Mouse (Mus musculus) liver, adult 2 months (tissue): ENCODE measurements at regions not wholly inside any gene's neighbourhood (a gene's known extent, or its start where the extent isn't known, plus 50 kb on each side); places are given as distances from the start of the nearest gene placed in this dataset.

Source experiments
- DNase-seq: peaks from one replicate; pipeline ENCODE4 v3.0.0-alpha.2; 2011; ENCODE audit warnings: low read depth, low spot score; ENCODE audit errors: extremely low read depth
- H3K27ac ChIP-seq: fragments of 200-500 bp; replicated peaks from 2 replicates; pipeline ENCODE4 v1.5.1; 2012; ENCODE audit warnings: low read depth, mild to moderate bottlenecking, control low read depth, inconsistent platforms, low read length; ENCODE audit not compliant: insufficient read depth
- H3K27me3 ChIP-seq: fragments of 200-500 bp; 2 replicates; pipeline ENCODE4 v1.6.1; 2012; ENCODE audit warnings: mild to moderate bottlenecking, moderate library complexity, low read length, inconsistent platforms; ENCODE audit not compliant: control insufficient read depth, insufficient read depth
- H3K36me3 ChIP-seq: fragments of 200-500 bp; 2 replicates; pipeline ENCODE4 v1.6.1; 2012; ENCODE audit warnings: low read length, inconsistent platforms; ENCODE audit not compliant: control insufficient read depth, insufficient read depth
- H3K4me1 ChIP-seq: fragments of 200-500 bp; 2 replicates; pipeline ENCODE4 v1.6.1; 2011; ENCODE audit warnings: low read length; ENCODE audit not compliant: control insufficient read depth, insufficient read depth
- H3K4me3 ChIP-seq: fragments of 200-500 bp; 2 replicates; pipeline ENCODE4 v1.5.1; 2011; ENCODE audit warnings: low read depth, mild to moderate bottlenecking, control low read depth, low read length, moderate library complexity; ENCODE audit not compliant: insufficient read depth
- H3K79me2 ChIP-seq: fragments of 200-500 bp; 2 replicates; pipeline ENCODE4 v1.6.1; 2012; ENCODE audit warnings: inconsistent platforms, mild to moderate bottlenecking, low read length, moderate library complexity; ENCODE audit not compliant: control insufficient read depth, insufficient read depth
- H3K9ac ChIP-seq: fragments of 200-500 bp; 2 replicates; pipeline ENCODE4 v1.6.1; 2012; ENCODE audit warnings: low read depth, mild to moderate bottlenecking, control low read depth, inconsistent platforms, low read length
- CTCF ChIP-seq: fragments of 200-500 bp; IDR thresholded peaks from 2 replicates; pipeline ENCODE4 v1.5.1; 2011; ENCODE audit warnings: low read depth, low read length, control low read depth
- POLR2A ChIP-seq: fragments of 200-500 bp; IDR thresholded peaks from 2 replicates; pipeline ENCODE4 v1.6.1; 2011; ENCODE audit warnings: low read length, control low read depth; ENCODE audit not compliant: insufficient read depth; ENCODE audit errors: extremely low read depth
- WGBS: fragments of 180-500 bp; shearing (Covaris S2); methylation state at CpG from one replicate; pipeline ENCODE4 v1.1.7; 2018; 5-methylcytosine and 5-hydroxymethylcytosine counted together

DNA sequence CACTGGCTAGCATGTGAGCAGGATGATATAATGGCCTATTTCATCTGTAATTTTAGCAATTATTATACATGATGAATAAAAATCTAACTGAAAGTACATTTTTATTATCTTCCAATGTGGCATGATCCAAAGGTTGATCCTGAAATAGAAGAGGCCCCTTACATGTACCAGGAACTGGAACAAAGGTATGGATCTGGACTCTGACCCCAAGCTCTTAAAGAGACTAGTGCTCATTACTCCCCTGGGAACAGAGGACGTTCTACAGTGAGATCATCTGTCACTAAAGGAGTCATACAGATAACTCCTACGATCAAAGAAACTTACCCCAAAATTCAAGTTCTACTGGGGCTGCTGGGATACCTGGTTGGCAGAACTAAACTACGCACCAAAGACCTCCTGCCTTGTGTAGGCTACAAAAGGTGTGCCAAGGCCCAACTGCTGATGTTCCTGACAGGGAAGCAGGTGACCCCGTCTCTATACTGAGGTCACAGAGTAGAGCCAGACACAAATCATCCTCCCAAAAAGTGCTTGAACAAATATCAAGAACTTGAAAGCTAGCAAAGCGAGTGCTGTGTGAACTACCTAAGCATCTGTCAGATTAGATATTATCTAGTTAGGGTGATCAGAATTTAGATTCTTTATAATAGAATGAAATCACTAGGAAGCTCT, 378.0 kb downstream of the Sorl1 start:
- Histone ChIP-seq H3K9ac (no peak overlapping the region), H3K27me3 (no peaks in the 10 kb centered on the region; the same call in 1 of the 2 replicates), H3K36me3 (no peaks in the 10 kb centered on the region), H3K4me1 (no peaks in the 10 kb centered on the region), H3K27ac (no peak overlapping the region), H3K4me3 (no peak overlapping the region), H3K79me2 (no peaks in the 10 kb centered on the region)
- TF ChIP-seq CTCF = no peak
- no peak for TF ChIP-seq POLR2A
- 75% methylated on average over 5 of the region's 5 CpGs for WGBS
- DNase-seq = no peak

DNA sequence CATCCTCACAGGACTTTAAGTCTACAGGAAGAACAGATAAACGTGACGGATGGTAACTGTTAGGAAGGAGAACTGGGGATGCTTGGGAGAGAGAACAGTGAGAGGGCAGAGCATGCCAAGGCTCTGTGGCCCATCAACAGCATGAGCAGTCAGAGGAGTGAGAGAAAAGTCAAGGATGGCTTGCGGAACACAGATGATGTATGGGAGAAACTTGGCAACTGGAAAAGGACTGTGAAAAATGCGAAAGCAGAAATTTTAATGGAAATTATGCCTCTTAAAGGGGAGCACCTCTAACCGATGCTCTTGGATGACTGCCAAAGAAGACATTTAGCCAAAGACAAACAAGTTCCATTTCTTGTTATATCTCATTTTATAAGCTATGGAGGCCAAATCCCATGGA, 382.6 kb downstream of the Sorl1 start:
- no peak for DNase-seq
- Histone ChIP-seq H3K4me3 (no peak overlapping the region), H3K9ac (no peak overlapping the region), H3K79me2 (no peaks in the 10 kb centered on the region), H3K27ac (no peak overlapping the region), H3K27me3 (no peaks in the 10 kb centered on the region; the same call in 1 of the 2 replicates), H3K36me3 (no peaks in the 10 kb centered on the region), H3K4me1 (no peaks in the 10 kb centered on the region)
- WGBS = 84% methylated on average over 5 of the region's 5 CpGs
- TF ChIP-seq POLR2A (no peak), CTCF (no peak)

DNA sequence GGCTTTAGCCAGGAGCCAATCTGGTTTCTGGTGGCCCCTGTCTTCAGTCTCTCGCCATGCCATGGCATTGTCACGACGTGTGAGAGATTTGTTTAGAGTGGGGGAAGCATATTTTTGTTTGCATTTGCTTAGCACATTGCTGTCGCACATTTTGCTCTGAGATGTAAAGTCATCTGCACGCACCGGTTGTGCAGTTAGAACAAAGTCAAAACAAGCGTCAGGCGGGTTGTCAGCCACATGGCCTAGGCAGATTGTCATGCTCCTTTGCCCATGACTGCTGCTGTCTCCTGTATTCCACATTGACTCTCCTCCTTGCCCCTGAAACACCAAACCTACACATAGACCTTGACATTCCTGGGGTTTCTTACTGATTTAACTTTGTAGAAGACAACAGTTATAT, 383.6 kb downstream of the Sorl1 start:
- TF ChIP-seq POLR2A (no peak), CTCF (no peak)
- Histone ChIP-seq H3K36me3 (no peaks in the 10 kb centered on the region), H3K9ac (no peak overlapping the region), H3K27me3 (no peaks in the 10 kb centered on the region; the same call in none of the 2 replicates), H3K4me3 (no peak overlapping the region), H3K27ac (no peak overlapping the region), H3K4me1 (no peaks in the 10 kb centered on the region; the same call in 1 of the 2 replicates), H3K79me2 (no peaks in the 10 kb centered on the region)
- 91% methylated on average over 8 of the region's 8 CpGs for WGBS
- DNase-seq = no peak

- no peaks in the 10 kb centered on the region for H3K79me2 ChIP-seq
- no peak overlapping the region for H3K4me3 ChIP-seq
- DNase-seq = no peak
- H3K27me3 ChIP-seq = peaks cover 3% of the 10 kb centered on the region; the same call in 1 of the 2 replicates
- H3K9ac ChIP-seq = no peak overlapping the region
- H3K27ac ChIP-seq = no peak overlapping the region
- no peaks in the 10 kb centered on the region for H3K36me3 ChIP-seq
- no peak for TF ChIP-seq CTCF
- no peak for TF ChIP-seq POLR2A
- 85% methylated on average over 6 of the region's 6 CpGs for WGBS
- no peaks in the 10 kb centered on the region; the same call in 1 of the 2 replicates for H3K4me1 ChIP-seq
Observed at GRCm38 (mm10) chr9:41737671-41738070, 386.4 kb downstream of the Sorl1 start.

- no peak for DNase-seq
- TF ChIP-seq CTCF (no peak), POLR2A (no peak)
- Histone ChIP-seq H3K36me3 (no peaks in the 10 kb centered on the region), H3K9ac (no peak overlapping the region), H3K4me1 (no peaks in the 10 kb centered on the region; the same call in 1 of the 2 replicates), H3K27me3 (peaks cover 3% of the 10 kb centered on the region; the same call in 1 of the 2 replicates), H3K27ac (no peak overlapping the region), H3K4me3 (no peak overlapping the region), H3K79me2 (no peaks in the 10 kb centered on the region)
- WGBS = 59% methylated on average over 6 of the region's 6 CpGs
Observed at GRCm38 (mm10) chr9:41736881-41737280, 387.2 kb downstream of the Sorl1 start.

GRCm38 (mm10) chr9:41736234-41736859, 387.8 kb downstream of the Sorl1 start:
- no peaks in the 10 kb centered on the region; the same call in 1 of the 2 replicates for H3K4me1 ChIP-seq
- DNase-seq = no peak
- no peak overlapping the region for H3K9ac ChIP-seq
- H3K36me3 ChIP-seq = no peaks in the 10 kb centered on the region
- TF ChIP-seq CTCF (no peak), POLR2A (no peak)
- H3K4me3 ChIP-seq = no peak overlapping the region
- H3K27ac ChIP-seq = no peak overlapping the region
- H3K27me3 ChIP-seq = peaks cover 3% of the 10 kb centered on the region; the same call in 1 of the 2 replicates
- WGBS = 7% methylated on average over 16 of the region's 16 CpGs
- no peaks in the 10 kb centered on the region for H3K79me2 ChIP-seq
